Mouse (Mus musculus): ENCODE results near the gene Ap1m2. TPM values are rescaled to one million over a fixed set of nuclear protein-coding genes. Genes with fewer than 3 reads are reported as not detected.
"Not testable (repeated sequence)": the region's sequence is repeated elsewhere in the genome, so short reads cannot be mapped to it uniquely, and the experiment has no call there.

The Ap1m2 gene
- polyA plus RNA-seq, 1 experiment, result not detected

DNA sequence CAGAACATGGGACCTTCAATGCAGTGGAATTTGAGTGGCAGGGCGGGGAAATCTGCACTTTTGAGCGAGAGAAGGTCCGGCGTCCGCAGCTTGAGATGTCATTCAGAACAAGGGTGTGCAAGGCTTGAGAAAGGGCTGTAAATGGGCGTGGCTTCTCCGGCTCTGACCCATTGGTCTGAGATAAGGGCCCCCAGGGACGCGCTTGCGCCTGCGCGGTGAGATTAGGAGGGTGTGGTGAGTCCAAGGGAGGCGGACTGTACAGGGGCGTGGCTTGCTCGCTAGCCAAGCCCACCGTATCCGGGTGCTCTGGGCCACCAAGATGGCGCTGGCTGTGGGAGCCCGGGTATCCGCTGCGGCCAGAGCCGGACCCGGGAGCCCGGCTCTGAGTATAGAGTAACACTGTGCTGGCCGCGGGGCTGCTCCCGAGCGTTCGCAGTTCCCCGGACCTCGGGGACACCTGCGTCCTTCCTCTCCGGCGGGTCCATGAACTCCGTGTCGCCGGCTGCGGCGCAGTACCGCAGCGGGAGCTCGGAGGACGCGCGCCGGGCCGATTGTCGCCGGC, 47.1 kb downstream of the Ap1m2 start, which contains the start of gene Atg4d:
Atg4d (plus strand) TSS at position 294 of the 562 bp plus-strand sequence.
- H3K4me1 ChIP-seq (ENCODE audit: control insufficient read depth, insufficient read depth, low read length), result peaks cover 16% of the 10 kb centered on the region
- H3K4me3 ChIP-seq (ENCODE audit: insufficient read depth, low read depth, low read length), result peak within 1 kb of the TSS; percentile 75
- under 1% methylated on average over 49 of the region's 49 CpGs for WGBS
- 0 out of 2 replicates have a peak within 1 kb of the TSS, but pooled peaks have one; percentile 16 for H3K27ac ChIP-seq (ENCODE audit: insufficient read depth, low read depth, low read length)
- TF ChIP-seq POLR2A (IDR thresholded peaks at IDR 0.05; ENCODE audit: insufficient read depth, low read depth, low read length) (peak; percentile 97), CTCF (IDR thresholded peaks at IDR 0.05; ENCODE audit: insufficient read depth, low read depth, low read length) (no peak; the same call in 1 of the 2 replicates)

DNA sequence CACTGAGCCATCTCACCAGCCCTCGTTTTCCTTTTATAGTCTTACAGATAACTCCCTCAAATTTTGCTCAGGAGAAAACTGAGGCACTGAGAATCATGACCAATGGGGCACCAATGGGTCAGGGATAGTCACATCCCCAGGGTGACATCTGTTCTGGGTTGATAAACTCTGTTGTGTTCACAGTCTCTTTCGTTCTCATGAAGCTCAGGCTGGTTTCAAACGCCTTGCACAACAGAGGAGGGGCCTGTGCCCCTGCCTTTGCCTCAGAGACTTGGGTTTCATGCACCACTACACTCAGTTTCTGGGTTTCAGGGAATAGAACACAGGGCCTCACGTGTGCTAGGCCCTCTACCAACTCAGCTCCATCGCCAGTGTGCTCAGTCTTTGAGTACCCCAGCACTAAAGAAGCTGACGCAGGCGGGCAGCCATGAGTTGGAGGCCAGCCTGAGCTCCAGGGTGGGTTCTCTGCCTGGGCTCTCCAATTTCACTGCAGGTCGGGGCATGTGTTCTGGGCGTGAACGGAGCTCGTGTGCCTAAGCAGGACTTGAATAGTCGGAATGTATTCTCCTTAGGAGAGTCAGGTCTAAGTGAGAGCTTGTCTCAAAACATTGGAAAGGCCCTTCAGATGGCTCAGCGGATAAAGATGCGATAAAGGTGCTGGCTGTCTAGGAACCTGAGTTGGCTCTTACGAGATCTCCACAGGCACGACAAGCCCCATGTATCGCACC, 47.7 kb downstream of the Ap1m2 start:
- 0 out of 2 replicates have a peak overlapping the region, but pooled peaks have one; percentile 16 for H3K27ac ChIP-seq (ENCODE audit: insufficient read depth, low read depth, low read length)
- WGBS, result 18% methylated on average over 17 of the region's 17 CpGs
- TF ChIP-seq CTCF (IDR thresholded peaks at IDR 0.05; ENCODE audit: insufficient read depth, low read depth, low read length) (no peak), POLR2A (IDR thresholded peaks at IDR 0.05; ENCODE audit: insufficient read depth, low read depth, low read length) (no peak)

DNA sequence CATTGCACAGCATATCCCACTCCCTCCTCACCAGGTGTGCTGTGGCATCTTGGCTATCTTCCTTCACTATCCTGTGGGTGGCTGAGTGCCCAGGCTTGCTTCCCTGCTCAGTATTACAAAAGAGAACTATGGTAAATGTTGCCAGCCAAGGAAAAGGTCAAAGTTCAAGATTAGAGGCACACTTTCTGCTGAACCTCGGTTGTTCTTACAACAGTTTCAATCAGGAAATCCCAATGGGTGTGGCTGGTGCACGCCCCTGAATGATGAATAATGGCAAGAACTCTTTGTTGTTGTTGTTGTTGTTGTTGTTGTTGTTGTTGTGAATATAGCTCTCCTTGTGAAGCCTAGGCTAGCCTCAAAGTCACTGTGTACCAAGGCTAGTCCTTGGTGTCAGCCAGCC, 50.3 kb downstream of the Ap1m2 start:
- WGBS, result 65% methylated on average over 2 of the region's 2 CpGs
- peaks cover 9% of the 10 kb centered on the region for H3K4me1 ChIP-seq (ENCODE audit: control insufficient read depth, insufficient read depth, low read length)
- no peak overlapping the region for H3K27ac ChIP-seq (ENCODE audit: insufficient read depth, low read depth, low read length)
- TF ChIP-seq CTCF (IDR thresholded peaks at IDR 0.05; ENCODE audit: insufficient read depth, low read depth, low read length) (no peak), POLR2A (IDR thresholded peaks at IDR 0.05; ENCODE audit: insufficient read depth, low read depth, low read length) (no peak)
- H3K4me3 ChIP-seq (ENCODE audit: insufficient read depth, low read depth, low read length), result no peak overlapping the region

More for the DNA sequence above, 47.7 kb downstream of the Ap1m2 start:
- Histone ChIP-seq H3K4me3 (ENCODE audit: insufficient read depth, low read depth, low read length) (peak overlapping the region; percentile 75), H3K4me1 (ENCODE audit: control insufficient read depth, insufficient read depth, low read length) (peaks cover 16% of the 10 kb centered on the region)

DNA sequence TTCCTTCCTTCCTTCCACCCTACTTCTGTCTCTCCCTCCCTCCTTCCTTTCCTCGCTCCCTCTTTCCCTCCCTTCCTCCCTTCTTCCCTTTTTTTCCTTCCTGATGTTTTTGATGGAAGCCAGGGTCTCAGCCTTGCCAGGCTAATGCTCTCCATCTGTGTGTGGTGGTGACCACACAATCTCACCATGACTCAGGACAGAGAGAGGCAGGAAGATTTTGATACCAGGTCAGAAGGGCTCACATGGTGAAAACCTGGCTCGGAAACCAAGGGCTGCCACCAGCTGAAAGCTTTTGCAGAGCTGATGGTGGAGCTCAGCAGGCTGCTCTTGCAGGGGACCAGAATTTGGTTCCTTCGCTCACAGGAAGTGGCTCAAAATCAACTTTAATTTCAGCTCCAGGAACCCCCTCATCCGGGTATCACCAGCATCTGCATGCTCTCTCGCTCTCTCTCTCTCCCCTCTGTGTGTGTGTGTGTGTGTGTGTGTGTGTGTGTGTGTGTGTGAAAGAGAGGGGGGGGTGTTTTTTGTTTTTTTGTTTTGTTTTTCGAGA, 51.6 kb downstream of the Ap1m2 start:
- no peak overlapping the region for H3K27ac ChIP-seq (ENCODE audit: insufficient read depth, low read depth, low read length)
- 79% methylated on average over 6 of the region's 6 CpGs for WGBS
- H3K4me1 ChIP-seq (ENCODE audit: control insufficient read depth, insufficient read depth, low read length), result 0 out of 2 replicates have a peak, but pooled peaks cover 4% of the 10 kb centered on the region
- H3K4me3 ChIP-seq (ENCODE audit: insufficient read depth, low read depth, low read length), result no peak overlapping the region
- no peak for TF ChIP-seq CTCF (IDR thresholded peaks at IDR 0.05; ENCODE audit: insufficient read depth, low read depth, low read length)
- no peak for TF ChIP-seq POLR2A (IDR thresholded peaks at IDR 0.05; ENCODE audit: insufficient read depth, low read depth, low read length)

DNA sequence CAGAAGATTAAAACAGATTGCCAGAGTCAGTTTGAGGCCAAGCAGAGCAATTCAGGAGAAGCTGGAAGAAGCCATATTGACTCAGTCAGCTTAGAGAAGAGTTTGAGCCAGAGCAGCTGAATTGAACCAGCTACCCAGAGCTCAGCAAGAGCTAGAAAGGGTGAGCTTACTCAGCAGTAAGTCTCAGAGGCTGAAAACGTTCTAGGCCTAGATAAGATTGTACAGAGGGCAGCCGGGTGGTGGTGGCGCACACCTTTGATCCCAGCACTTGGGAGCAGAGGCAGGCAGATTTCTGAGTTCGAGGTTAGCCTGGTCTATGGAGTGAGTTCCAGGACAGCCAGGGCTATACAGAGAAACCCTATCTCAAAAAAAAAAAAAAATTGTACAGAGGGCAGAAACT, 55.8 kb downstream of the Ap1m2 start:
- not testable (repeated sequence) for H3K4me1 ChIP-seq (ENCODE audit: control insufficient read depth, insufficient read depth, low read length); H3K4me3 ChIP-seq (ENCODE audit: insufficient read depth, low read depth, low read length); H3K27ac ChIP-seq (ENCODE audit: insufficient read depth, low read depth, low read length)
- 85% methylated on average over 4 of the region's 4 CpGs for WGBS

DNA sequence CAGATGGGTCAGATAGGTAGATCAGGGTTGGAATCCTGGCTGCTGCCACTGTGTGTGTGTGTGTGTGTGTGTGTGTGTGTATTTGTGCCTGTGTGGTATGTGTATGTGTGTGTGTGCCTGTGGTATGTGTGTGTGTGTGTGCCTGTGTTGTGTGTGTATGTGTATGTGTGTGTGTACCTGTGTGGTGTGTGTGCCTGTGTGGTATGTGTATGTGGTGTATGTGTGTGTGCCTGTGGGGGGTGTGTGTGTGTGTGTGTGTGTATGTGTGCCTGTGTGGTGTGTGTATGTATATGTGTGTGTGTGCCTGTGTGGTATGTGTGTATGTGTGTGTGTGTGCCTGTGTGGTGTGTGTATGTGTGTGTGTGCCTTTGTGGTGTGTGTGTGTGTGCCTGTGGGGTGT, 57.4 kb downstream of the Ap1m2 start:
- Histone ChIP-seq H3K27ac (ENCODE audit: insufficient read depth, low read depth, low read length) (no peak overlapping the region), H3K4me3 (ENCODE audit: insufficient read depth, low read depth, low read length) (no peak overlapping the region), H3K4me1 (ENCODE audit: control insufficient read depth, insufficient read depth, low read length) (no peaks in the 10 kb centered on the region; the same call in 1 of the 2 replicates)
- TF ChIP-seq POLR2A (IDR thresholded peaks at IDR 0.05; ENCODE audit: insufficient read depth, low read depth, low read length) (no peak), CTCF (IDR thresholded peaks at IDR 0.05; ENCODE audit: insufficient read depth, low read depth, low read length) (no peak)

DNA sequence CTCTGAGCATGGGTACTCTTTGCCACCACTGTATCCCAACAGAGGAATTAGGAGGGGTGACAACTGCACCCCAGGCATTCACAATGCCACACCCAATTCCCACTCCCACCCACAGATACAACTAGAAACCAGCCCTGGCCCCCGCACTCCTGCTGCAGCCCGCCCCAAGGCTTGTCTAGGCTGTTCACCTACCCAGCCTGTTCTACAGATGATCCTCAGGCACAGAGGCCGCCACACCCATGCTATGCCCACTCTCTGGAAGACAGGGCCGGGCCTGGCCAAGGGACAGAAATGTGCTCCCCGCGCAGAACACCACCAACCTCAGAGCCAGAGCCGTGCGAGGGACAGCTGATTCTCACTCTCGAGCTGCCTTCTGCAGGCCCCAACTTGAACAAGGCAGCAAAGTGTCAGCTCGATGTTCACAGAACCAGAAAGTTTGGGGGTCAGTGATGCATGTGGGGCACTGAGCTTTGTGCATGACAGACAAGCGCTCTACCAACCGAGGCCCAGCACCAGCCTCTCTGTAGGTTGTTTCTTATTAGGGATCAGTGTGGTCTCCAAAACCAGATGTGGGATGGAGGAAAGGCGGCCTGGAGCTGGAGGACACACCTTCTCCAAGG, 60.9 kb downstream of the Ap1m2 start:
- H3K4me3 ChIP-seq (ENCODE audit: insufficient read depth, low read depth, low read length), result no peak overlapping the region
- peaks cover 4% of the 10 kb centered on the region for H3K4me1 ChIP-seq (ENCODE audit: control insufficient read depth, insufficient read depth, low read length)
- 83% methylated on average over 13 of the region's 13 CpGs for WGBS
- H3K27ac ChIP-seq (ENCODE audit: insufficient read depth, low read depth, low read length), result no peak overlapping the region
- no peak for TF ChIP-seq CTCF (IDR thresholded peaks at IDR 0.05; ENCODE audit: insufficient read depth, low read depth, low read length)
- TF ChIP-seq POLR2A (IDR thresholded peaks at IDR 0.05; ENCODE audit: insufficient read depth, low read depth, low read length), result no peak

DNA sequence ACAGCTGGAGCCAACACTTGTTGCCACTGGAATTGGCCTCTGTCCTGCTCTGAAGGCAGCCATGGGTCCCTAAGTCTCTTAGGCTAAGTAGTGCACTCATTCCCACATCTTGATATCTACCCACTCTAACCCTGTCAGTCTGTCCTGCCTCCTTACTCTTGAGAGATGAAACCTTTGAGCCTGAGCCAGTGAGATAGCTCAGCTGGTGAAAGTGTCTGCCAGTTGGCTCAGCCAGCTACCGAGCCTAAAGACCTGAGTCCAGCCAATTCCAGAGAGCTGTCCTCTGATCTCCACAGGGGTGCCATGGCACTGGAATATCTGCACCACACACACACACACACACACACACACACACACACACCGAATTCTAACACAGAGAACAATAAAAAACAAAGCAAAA, 61.6 kb downstream of the Ap1m2 start:
- Histone ChIP-seq H3K27ac (ENCODE audit: insufficient read depth, low read depth, low read length) (no peak overlapping the region), H3K4me1 (ENCODE audit: control insufficient read depth, insufficient read depth, low read length) (peaks cover 4% of the 10 kb centered on the region), H3K4me3 (ENCODE audit: insufficient read depth, low read depth, low read length) (no peak overlapping the region)
- 57% methylated on average over 2 of the region's 2 CpGs for WGBS
- no peak for TF ChIP-seq CTCF (IDR thresholded peaks at IDR 0.05; ENCODE audit: insufficient read depth, low read depth, low read length)
- TF ChIP-seq POLR2A (IDR thresholded peaks at IDR 0.05; ENCODE audit: insufficient read depth, low read depth, low read length), result no peak

Measured in olfactory bulb, adult 2 months (tissue).